Mouse (Mus musculus) monocyte, adult 2 months (primary cell): ENCODE results near the gene Atf6.

Experiments
- DNase-seq, 2 experiments: peaks; one replicate each; pipeline ENCODE4 v3.0.0; 2022; ENCODE audit warnings: low spot score in 2 of 2, low read depth in 1 of 2

The Atf6 gene

DNA sequence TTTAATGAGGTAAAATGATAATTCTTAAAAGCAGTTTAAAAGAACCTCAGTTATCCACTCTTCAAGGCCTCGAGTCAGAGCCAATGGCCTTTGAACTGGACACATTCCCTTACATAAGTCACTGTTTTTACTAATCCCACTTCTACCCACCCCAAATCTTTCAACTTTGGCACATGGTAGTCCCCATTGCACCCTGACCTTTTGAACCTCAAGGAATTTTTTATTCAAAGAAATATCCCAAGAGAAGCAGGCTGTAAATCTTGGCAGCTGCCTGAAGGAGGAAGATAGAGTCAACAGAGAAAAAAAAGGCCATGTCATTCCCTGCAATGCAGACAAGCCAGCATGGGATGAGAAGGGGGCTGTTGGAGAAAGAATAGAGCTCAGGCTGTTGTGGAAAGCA is 93.1 kb downstream of the Atf6 start:
- no peak for DNase-seq

DNA sequence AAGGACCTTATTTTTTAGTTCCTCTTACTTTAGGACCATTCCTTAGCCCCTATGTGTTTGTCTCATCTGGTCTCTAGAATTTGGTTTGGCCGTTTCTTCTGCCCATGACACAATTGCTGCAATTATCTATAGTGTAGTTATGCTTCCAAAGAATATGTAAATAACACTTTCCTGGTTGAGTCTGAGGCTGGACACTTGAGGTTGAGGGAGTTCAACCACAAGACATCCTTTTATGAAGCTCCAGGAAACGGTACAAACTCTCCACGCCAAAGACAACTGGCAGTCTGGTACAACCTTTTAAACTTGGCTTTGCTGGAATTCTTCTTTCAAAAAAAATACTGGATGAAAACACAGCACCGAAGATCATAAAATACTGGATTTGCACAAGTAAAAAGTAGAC is 94.1 kb downstream of the Atf6 start:
- no peak for DNase-seq

DNA sequence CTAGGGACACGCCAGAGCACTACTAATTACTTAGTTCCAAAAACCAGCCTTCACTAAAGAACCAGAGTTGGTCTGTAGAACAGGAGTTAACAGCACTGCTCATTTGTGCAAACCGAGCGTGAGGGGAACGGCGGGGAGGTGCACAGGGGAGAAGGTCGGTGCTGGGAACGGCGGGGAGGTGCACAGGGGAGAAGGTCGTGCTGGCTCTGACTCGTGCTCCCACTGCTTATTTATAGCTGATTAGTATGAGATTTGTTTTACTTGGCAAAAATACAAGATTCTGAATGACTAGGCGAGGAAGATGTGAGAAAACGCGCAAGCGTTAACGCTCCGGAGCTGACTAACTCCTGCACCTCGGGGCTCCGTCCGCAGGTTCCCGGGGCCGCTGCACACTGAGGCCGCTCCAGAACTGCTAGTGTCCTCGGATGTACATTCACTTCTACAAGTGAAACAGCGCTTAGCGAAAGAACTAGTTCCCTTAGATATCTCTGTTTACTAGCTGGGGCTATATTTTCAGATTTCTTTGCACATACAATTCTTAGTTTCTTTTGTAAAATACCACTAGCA is 96.1 kb downstream of the Atf6 start:
- DNase-seq = no peak

DNA sequence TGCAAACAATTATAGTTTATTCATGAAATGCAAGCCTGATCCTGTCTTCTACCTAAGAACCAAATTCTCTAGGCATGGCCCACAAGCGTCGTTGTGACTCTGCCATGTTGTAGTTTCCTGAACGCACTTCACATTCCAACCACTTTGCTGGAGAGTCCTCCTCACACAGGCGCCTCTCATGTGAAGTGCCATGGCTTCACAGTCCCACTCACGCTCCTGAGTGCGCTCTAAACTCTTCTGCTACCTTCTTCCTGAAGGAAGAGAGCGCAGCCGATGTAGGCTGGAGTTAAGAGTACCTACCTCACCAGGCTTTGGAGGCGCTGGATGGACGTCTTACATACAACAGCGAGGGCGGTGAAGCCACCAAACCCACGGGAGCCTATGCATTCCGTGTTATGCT is 96.9 kb downstream of the Atf6 start:
- no peak for DNase-seq

DNA sequence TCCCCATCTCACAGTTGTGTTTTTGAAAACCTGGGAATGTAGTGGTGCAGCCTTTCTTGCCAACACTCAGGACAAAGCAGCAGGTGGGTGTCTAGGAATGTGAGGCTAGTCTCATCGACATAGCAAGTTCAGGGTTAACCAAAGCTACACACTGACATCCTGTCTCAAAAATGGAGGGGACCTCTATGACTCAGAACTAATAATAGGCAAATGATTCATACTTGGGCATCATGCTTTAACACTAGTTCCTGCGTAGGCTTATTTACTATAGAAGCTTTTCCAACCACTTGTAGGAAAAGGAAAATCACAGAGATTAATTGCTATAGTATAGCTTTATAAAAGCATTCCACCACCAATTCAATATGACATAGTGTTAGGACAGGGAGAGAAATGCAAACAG is 100.6 kb downstream of the Atf6 start:
- no peak for DNase-seq

DNA sequence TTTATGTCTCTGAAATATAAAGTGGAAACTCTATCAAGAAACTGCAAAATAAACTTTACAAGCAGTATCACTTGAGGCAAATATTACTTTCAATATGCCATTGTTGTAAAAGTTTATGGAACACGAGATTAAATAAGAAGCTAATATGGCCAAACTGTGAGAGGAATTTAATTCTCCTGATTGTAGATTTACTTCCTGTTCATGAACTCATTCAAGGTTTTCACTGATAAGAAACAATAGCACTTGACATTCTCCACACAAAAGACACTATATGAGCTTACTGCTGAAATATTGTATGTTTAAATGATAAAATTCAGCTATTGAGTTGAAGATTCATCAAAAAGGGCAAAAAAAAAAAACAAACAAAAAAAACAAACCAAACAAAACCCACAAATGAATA is 102.8 kb downstream of the Atf6 start:
- DNase-seq = no peak

DNA sequence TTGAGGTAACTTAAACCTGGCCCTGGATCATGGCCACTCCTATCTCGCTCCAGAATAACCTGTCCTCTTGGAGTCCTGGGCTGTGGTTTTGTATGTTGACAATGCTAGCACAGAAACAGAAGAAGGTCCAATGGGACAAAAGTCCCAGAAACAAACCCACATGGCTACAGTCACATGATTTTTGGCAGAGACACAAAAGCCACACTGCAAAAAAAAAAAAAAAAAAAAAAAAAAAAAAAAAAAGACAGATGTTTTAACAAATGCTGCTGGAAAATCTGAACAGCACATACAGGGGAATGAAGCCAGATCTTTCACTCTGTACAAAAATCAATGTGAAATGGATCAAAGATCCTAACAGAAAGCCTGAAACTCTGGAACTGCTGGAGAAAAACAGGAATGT is 105.9 kb downstream of the Atf6 start:
- no peak for DNase-seq

DNA sequence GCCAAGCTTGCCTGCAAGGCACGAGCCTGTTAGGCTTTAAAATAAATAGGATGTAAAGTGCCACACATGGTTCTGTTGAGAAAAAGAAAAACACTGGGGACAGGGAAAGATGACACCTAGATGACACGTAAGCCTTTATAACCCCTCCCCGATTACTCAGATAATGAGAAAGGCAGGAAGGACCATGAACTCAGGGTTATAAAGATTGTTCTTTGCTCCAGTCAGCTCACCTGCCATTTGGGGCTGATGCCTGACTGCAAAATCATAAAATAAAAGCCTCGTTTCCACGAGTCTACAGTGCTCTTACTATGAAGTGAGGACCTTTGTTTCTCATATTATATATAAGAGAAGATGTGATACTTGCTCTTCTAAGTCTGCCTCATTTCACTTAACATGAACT is 114.0 kb downstream of the Atf6 start:
- DNase-seq = no peak

DNA sequence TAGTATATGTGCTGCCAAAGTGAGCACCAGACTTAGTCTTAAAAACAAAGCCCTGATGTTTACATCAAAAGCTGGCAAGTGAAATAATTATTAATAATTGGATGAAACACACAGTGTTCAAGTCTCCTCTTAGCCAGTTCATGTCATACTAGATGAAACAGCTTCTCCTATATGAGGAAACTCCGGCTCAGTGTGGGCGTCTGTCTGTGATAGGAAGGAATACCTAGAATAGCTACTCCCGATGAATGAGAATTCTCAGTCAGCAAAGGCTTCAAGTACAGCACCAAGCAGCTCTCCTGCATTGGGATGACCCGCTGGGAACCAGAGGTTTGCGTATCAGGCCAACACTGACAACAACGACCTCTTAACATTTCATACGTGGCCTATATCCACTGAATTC is 115.8 kb downstream of the Atf6 start:
- DNase-seq = no peak

DNA sequence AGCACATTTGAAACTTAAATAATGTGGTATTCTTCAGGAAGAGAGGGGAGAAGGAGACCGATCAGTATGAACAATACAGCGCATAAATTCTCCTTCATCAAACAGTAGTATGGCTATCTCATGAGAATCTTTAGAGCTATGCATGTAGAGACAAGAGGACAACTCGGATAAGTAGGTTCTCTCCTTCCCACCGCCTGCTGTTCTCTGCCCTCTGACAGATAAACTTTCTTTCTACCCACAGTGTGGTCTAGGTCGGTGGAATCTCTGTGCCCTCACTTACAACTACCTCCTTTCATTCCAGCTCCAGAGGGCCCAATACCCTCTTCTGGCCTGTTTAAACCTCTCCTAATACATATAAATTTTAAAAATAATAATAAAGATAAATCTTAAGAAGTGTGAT is 121.0 kb downstream of the Atf6 start:
- DNase-seq = no peak

DNA sequence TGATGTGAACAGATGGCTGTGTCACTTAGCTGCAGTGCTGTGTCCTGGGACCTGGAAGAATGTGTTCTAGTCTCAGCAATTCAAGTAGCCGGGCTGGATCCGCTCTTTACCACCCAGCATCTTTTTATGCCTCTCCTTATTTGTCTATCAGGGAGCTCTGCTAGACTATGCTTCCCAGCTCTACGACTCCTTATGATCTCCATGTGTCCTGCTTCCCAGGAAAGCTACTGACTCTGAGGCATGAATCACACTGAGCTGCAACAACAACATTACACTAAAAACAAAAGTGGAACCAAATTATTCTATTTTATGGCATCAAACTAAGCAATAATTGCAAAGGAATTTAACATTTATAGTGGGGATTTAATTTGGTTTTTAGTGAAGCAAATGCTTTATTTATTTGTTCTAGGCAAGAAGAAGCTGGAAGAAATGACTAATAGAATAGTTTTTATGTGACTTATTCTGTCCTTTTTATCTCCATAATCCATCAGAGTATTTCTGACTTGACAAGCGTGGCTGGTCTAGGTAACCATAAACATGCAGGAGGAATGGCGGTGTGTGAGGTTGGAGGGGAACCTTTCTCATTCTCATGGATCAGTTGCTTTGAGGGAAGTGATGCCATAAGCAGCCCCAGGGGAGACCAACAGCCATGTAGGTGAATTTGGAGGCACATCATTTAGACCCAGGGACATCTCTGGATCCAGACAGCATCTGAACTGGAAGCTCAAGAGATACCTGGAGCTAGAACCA is 125.9 kb downstream of the Atf6 start:
- no peak for DNase-seq

DNA sequence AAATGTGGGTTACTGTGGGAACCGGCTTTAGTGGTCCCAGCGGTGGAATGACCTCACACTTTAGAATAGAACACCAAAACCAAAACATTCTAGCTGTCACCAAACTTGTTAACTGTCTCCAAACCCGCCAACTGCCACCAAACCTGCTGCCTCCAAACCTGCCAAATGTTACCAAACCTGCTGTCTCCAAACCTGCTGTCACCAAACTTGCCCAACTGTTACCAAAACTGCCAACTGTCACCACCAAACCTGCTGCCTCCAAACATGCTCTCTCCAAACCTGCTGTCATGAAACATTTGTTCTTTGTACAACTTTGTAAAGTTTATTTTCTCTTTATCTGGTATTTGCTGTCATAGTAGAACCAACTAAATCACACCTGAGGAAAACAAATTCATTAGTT is 132.7 kb downstream of the Atf6 start:
- no peak for DNase-seq

DNA sequence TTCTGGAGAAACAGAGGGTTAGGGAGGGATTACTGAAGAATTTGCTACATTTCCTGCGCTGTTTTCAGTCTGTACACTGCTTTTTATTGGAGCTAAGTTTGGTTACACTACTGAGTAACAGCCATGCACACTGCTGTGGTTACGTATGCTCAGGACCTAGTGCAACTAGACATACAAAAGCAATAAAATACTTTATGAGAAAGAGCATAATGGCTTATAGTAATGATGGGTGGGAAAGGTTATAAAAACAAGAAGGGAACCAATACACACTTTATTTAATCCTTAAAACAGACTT is 135.0 kb downstream of the Atf6 start:
- DNase-seq = no peak

DNA sequence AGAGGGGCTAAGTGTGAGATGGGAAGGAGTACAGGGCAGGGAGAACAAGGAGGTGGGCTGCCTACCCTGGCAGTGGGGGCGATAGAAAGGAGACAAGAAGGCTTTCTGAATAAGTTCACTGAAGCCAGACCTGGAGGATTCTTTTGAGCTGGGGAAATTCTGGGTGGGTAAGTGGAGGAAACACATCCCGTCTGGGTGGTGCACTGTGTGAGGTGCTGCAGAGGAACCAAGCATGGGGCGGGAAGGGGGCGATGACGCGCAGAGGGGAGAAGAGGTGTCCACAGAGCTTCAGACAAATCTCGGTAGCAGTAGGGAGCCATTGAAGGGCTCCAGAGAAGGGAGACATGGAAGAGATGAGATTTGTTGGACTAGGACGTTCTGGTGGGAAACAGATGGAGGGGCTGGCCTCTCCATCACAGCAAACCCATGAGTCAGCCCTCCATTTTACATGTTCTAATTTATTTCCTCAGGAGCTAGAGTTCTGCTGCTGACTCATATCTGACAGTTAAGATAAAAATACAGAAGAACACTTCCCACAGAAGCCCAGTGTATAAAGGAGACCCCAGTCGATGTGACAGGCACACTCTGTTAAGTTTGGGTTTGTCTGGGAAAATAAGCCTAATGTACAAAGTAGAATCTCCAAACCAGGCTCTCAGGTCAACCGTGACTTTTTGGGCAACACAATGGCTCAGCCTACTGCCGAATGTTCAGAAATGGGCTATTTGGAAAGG is 135.5 kb downstream of the Atf6 start:
- DNase-seq = no peak

DNA sequence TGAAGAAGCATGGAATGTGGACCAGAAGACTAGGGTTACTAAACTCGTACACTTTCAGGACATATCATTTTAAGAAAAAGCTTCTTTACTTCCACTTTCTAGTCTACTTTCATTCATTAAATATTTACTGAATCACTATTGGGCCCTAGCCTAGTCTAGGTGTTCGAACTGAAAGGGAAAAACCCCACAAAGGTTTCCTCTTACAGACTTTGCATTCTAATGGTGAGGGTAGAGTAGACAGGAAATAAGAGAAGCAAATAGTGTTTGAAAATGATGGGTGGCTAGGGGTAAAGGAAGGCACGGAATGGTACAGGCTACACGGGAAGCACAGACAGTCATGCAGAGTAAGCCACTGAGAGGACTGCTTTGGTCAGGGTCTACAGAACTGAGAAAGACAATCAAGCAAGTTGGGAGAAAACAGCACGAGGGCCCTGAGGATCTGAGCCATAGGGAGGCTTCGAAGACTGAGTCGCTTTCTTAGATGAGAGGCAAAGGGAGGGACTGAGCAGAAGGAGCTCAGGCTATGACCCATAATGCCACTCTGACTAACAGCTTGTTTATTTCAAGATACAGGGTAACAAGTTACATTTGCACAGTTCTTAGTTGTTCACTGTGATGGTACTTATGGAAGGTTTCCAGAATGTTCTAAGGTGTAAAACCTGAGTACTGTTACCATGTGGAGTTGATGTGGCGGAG is 138.2 kb downstream of the Atf6 start:
- no peak for DNase-seq

DNA sequence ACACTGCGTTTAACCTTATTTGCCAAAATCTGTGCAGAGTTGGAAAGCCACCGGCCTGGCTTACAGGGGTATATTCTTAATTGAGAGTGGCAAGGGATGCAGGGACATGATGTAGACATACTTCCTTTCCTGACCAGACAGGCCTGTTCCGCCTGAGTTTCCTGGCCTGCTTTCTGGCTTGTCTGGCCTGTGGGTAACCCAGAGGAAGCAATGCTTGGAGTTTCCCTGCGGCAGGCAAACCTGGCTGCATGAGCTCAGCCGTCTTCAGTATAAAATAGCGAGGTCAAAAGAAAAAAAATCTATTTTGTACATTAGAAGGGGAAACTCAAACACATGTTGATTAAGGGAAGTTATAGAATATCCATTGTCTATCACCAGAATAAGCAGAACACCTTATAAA is 139.0 kb downstream of the Atf6 start:
- no peak for DNase-seq

DNA sequence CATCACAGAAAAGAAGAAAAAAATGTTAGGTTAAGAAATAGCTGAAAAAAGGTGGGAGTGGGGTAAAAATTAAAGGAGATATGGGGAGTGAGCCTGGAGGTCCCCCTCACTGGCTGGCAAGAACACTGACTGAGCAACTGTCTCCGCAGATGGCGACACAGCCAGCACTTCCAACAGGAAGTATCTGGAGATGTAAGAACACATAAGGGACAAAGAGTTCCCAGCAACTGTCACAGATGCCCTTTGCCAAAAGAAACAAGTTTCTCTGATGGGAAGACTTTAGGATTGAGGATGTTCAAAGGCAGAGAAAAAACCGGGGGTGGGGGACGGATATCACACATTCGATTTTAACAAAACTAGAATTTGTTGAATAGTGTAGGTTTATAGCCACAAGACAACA is 146.0 kb downstream of the Atf6 start:
- no peak for DNase-seq

DNA sequence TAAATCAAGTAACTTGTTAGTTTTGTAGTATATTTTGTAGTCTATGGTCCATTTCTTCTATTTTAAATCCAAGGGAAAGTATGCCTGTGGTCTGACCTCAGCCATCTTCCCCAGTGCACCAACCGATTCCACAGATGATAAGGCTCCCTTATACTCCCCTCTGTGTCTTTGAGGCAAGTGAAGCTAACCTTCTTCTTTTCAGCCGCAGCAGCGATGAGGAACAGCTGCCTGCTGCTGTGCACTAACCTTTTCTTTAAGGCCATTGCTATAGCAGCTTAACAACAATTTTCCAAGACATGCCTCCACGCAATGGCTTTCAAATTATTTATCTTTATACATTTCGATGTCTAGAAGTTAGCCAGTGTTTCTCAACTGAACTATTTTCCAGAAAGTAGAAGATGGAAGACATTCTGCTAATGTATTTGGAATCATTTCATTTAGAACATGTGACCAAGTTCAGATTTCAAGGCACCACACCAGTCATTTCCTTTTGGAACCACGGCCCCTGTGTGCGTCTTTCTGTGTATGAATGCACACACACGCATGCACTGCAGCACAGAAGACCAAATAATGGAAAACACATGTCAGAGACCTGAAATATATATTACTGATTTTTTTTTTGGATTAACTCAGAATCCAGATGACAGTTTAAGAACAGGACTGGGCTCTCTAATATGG is 149.3 kb downstream of the Atf6 start:
- DNase-seq = no peak

DNA sequence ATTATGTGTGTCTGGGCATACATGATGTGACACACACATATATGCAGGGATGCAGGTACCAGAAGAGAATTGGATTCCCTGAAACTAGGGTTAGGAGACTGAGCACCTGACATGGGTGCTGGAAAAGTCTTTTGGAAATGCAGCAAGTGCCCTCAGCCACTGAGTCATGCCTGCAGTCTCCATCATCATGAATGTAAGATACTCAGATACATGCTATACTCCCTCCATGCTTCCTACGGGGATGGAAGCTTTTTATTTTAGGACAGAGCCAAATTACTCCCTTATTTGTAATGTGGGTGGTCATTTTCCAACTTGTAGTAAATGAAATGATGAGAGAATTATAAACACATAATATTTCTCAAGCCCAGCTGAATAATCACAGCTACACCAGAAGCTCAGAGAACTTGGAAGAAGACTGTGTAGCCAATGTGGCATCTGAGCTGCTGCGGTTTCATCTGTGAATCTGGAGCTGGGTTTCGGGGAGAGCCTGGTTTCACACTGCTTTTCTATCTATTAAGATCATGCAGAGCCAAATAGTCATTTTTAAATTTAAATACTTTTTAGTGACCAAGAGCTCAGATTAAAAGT is 150.2 kb downstream of the Atf6 start:
- DNase-seq = no peak

DNA sequence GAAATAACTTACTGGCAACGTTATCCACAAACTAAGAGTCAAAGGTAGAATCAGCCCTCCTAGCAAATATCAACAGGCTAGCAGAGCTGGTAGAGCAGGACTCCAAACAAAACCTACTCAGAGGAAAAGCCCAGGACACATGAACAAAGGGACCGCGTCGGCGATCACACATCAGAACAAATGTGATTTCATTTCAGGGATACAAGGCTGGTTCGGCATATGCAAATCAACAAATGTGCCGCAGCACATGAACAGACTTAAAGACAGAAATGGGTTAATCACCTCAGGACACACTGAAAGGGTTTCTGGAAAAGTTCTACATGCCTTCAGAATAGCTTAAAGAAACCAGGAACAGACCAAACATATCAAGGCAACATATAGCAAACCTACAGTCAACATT is 155.8 kb downstream of the Atf6 start:
- DNase-seq = no peak

DNA sequence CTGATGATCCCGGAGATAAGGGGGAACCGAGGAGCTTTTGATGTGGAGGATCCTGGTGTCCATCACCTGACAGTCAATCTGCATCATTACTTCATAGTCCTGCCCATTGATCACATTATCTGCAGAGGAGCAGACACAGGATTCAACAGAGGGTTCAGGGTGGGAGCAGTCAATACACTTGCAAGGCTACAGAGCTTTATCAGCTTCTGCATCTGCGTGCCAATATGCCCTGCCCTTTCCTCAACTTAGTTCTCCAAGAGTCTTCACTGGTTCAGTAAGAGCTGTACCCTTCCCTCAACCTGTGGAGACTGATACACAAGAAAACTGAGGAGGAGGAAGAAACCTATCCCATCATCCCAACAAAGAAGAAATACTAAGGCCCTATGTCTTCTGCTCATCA is 157.6 kb downstream of the Atf6 start:
- DNase-seq = no peak
